Mouse (Mus musculus) layer of hippocampus, postnatal 36 days (tissue): ENCODE results near the gene Tmem108. TPM values are rescaled to one million over a fixed set of nuclear protein-coding genes. Genes with fewer than 3 reads are reported as not detected.

Source experiments
- DNase-seq, 2 experiments: peaks; one replicate each; pipeline ENCODE4 v3.0.0; 2022
- total RNA-seq, 2 experiments: library from RNA; stranded (reverse); gene quantifications; 2 replicates each; pipeline ENCODE4 v1.2.3; 2021

Tmem108 gene
- total RNA-seq, 2 experiments from 2014 or later: 36.7 to 44.1 TPM

GRCm38 (mm10) chr9:103584865-103585264 is 176.8 kb downstream of the Tmem108 start:
- peak in 1 of 2 experiments; percentile 51 for DNase-seq

- no peak for DNase-seq
Observed at GRCm38 (mm10) chr9:103582249-103582961, 179.2 kb downstream of the Tmem108 start.

GRCm38 (mm10) chr9:103580621-103581020 is 181.0 kb downstream of the Tmem108 start:
- DNase-seq: no peak

GRCm38 (mm10) chr9:103580186-103580585 is 181.5 kb downstream of the Tmem108 start:
- no peak for DNase-seq

- DNase-seq: no peak
Observed at GRCm38 (mm10) chr9:103579411-103580026, 182.1 kb downstream of the Tmem108 start.

GRCm38 (mm10) chr9:103577731-103578130 is 183.9 kb downstream of the Tmem108 start:
- DNase-seq: no peak

- DNase-seq: no peak
Observed at GRCm38 (mm10) chr9:103577181-103577580, 184.5 kb downstream of the Tmem108 start.

GRCm38 (mm10) chr9:103575901-103576300 is 185.7 kb downstream of the Tmem108 start:
- no peak for DNase-seq

- DNase-seq: no peak
Observed at GRCm38 (mm10) chr9:103573994-103574750, 187.5 kb downstream of the Tmem108 start.

- DNase-seq: no peak
Observed at GRCm38 (mm10) chr9:103570158-103570741, 191.4 kb downstream of the Tmem108 start.

- DNase-seq: no peak
Observed at GRCm38 (mm10) chr9:103568983-103569382, 192.7 kb downstream of the Tmem108 start.

- no peak for DNase-seq
Observed at GRCm38 (mm10) chr9:103565186-103565585, 196.5 kb downstream of the Tmem108 start.

GRCm38 (mm10) chr9:103563864-103564610 is 197.6 kb downstream of the Tmem108 start:
- no peak for DNase-seq

- no peak for DNase-seq
Observed at GRCm38 (mm10) chr9:103562063-103562462, 199.6 kb downstream of the Tmem108 start.

- peak in 1 of 2 experiments; percentile 36 for DNase-seq
Observed at GRCm38 (mm10) chr9:103558741-103559140, 202.9 kb downstream of the Tmem108 start.

- DNase-seq: peak; percentile 39 to 51
Observed at GRCm38 (mm10) chr9:103558240-103558639, 203.4 kb downstream of the Tmem108 start.

- no peak for DNase-seq
Observed at GRCm38 (mm10) chr9:103557085-103557484, 204.6 kb downstream of the Tmem108 start.

- no peak for DNase-seq
Observed at GRCm38 (mm10) chr9:103555334-103555733, 206.3 kb downstream of the Tmem108 start.

- no peak for DNase-seq
Observed at GRCm38 (mm10) chr9:103550661-103551248, 210.9 kb downstream of the Tmem108 start.

- DNase-seq: peak in 1 of 2 experiments; percentile 48
Observed at GRCm38 (mm10) chr9:103549178-103549577, 212.5 kb downstream of the Tmem108 start.

GRCm38 (mm10) chr9:103548606-103549005 is 213.0 kb downstream of the Tmem108 start:
- DNase-seq: no peak
